ENCODE assay signal across 32 mouse cellular contexts in the genomic region with DNA sequence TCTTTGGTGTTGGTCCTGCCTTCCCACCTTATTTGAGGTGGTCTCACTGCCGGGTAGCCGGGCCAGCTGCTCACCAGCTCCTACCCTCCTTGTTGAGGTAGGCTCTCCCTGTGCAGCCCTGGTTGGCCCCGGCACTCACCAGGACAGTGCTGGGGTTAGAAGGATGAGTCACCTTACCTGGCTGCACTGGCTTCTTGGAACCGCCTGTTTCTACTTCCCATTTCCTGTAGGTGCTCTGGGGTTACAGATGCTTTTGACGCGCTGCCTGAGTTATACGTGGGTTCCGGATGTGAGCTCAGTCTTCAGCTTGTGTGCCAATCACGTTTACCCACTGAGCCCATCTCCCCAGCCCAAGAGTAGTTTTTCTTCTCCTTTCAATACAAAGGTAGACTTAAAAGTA. TPM values are rescaled to one million over a fixed set of nuclear protein-coding genes. Genes with fewer than 3 reads are reported as not detected.
DNase-seq lines count a peak whose midpoint lies in the region; ATAC-seq and TF ChIP-seq lines count a peak whose summit lies in the region.
"Had no signal": no experiment of that assay in that cellular context is flagged by ENCODE, and none has a peak within 500 bp of the region (broad histone marks: within the 10 kb centered on the region; RNA-seq: fewer than 3 reads in every experiment).

No protein-coding gene starts in this region.

- no peak for TF ChIP-seq POLR2A in spleen, adult 2 months (IDR thresholded peaks at IDR 0.05; ENCODE audit: low read depth, low read length)

- 74% methylated on average over 9 of the region's 9 CpGs for WGBS in spleen, adult 2 months
- 88% methylated on average over 9 of the region's 9 CpGs for WGBS in embryonic facial prominence, embryonic 10.5 days
- WGBS in limb, embryonic 10.5 days: 92% methylated on average over 9 of the region's 9 CpGs

- no peak for DNase-seq in spleen, adult 2 months (ENCODE audit: low read depth in 1 of 2, low spot score in 2 of 2)
- no peak for DNase-seq in spleen, postnatal 36 days (ENCODE audit: low spot score in 2 of 2)
- DNase-seq in T-cell, adult 2 months (ENCODE audit: low spot score): peak; percentile 74
- peak; percentile 79 for DNase-seq in naive thymus-derived CD4-positive, alpha-beta T cell, adult 2 months (ENCODE audit: low read depth)
- DNase-seq in embryonic facial prominence, embryonic 10.5 days (ENCODE audit: low spot score): no peak
- DNase-seq in limb, embryonic 10.5 days (ENCODE audit: low spot score): no peak
- DNase-seq: adrenal gland, adult 2 months; adrenal gland, postnatal 36 days; cerebellum, adult 2 months; cerebellum, postnatal 14 days; forebrain, postnatal 0 days; gastrocnemius, postnatal 14 days; heart, adult 18-20 months; heart, postnatal 10 days; kidney, adult 18-20 months; kidney, postnatal 36 days; liver, embryonic 13.5 days; lung, adult 18-20 months; thymus, adult 2 months; thymus, postnatal 36 days had no signal

- H3K4me3 ChIP-seq in spleen, adult 2 months (ENCODE audit: extremely low read depth, insufficient read depth, insufficient read length): no peak overlapping the region
- no peak overlapping the region for H3K4me3 ChIP-seq in embryonic facial prominence, embryonic 10.5 days
- H3K4me3 ChIP-seq in limb, embryonic 10.5 days: no peak overlapping the region
- H3K4me3 ChIP-seq: embryonic facial prominence, embryonic 15.5 days; forebrain, embryonic 12.5 days; heart, embryonic 13.5 days; layer of hippocampus, adult 2 months; left cerebral cortex, adult 2 months; limb, embryonic 13.5 days; liver, embryonic 13.5 days; midbrain, embryonic 15.5 days; neural tube, embryonic 12.5 days had no signal

- H3K9me3 ChIP-seq in embryonic facial prominence, embryonic 10.5 days: no peaks in the 10 kb centered on the region
- H3K9me3 ChIP-seq in limb, embryonic 10.5 days (replicated peaks): no peaks in the 10 kb centered on the region
- H3K9me3 ChIP-seq: embryonic facial prominence, embryonic 15.5 days; forebrain, embryonic 12.5 days; heart, embryonic 13.5 days; limb, embryonic 13.5 days; liver, embryonic 13.5 days; midbrain, embryonic 15.5 days; neural tube, embryonic 12.5 days had no signal

- H3K27me3 ChIP-seq in spleen, adult 2 months (ENCODE audit: control insufficient read depth, insufficient read depth, low read length): no peaks in the 10 kb centered on the region
- no peaks in the 10 kb centered on the region for H3K27me3 ChIP-seq in embryonic facial prominence, embryonic 10.5 days (replicated peaks; ENCODE audit: low read depth, poor library complexity, severe bottlenecking)
- H3K27me3 ChIP-seq in limb, embryonic 10.5 days (ENCODE audit: low read depth, poor library complexity, severe bottlenecking): no peaks in the 10 kb centered on the region
- H3K27me3 ChIP-seq: embryonic facial prominence, embryonic 15.5 days; forebrain, embryonic 12.5 days; heart, embryonic 13.5 days; limb, embryonic 13.5 days; liver, embryonic 13.5 days; midbrain, embryonic 15.5 days; neural tube, embryonic 12.5 days had no signal

- peaks cover 18% of the 10 kb centered on the region for H3K36me3 ChIP-seq in spleen, adult 2 months (ENCODE audit: control insufficient read depth, insufficient read depth, low read length)
- peaks cover 44% of the 10 kb centered on the region for H3K36me3 ChIP-seq in embryonic facial prominence, embryonic 10.5 days (replicated peaks)
- peaks cover 45% of the 10 kb centered on the region for H3K36me3 ChIP-seq in limb, embryonic 10.5 days
- H3K36me3 ChIP-seq: midbrain, embryonic 15.5 days had no signal

- no peak for TF ChIP-seq CTCF in spleen, adult 2 months (IDR thresholded peaks at IDR 0.05; ENCODE audit: extremely low read depth, insufficient read depth, insufficient read length, insufficient replicate concordance)

- ATAC-seq in frontal cortex, adult (ENCODE audit: low TSS enrichment): no peak
- ATAC-seq: forebrain, postnatal 0 days; lung, postnatal 0 days; midbrain, embryonic 15.5 days had no signal

- 0 out of 2 replicates have a peak overlapping the region, but pooled peaks have one; percentile 7 for H3K27ac ChIP-seq in spleen, adult 2 months (ENCODE audit: insufficient read depth, low read length)
- H3K27ac ChIP-seq in embryonic facial prominence, embryonic 10.5 days (replicated peaks): no peak overlapping the region
- H3K27ac ChIP-seq in limb, embryonic 10.5 days: no peak overlapping the region
- H3K27ac ChIP-seq: embryonic facial prominence, embryonic 15.5 days; forebrain, embryonic 12.5 days; heart, embryonic 13.5 days; hindbrain, embryonic 14.5 days; layer of hippocampus, adult 2 months; left cerebral cortex, adult 2 months; limb, embryonic 13.5 days; liver, embryonic 13.5 days; macrophage; midbrain, embryonic 15.5 days; neural tube, embryonic 12.5 days had no signal

- H3K4me1 ChIP-seq in spleen, adult 2 months (ENCODE audit: control insufficient read depth, insufficient read depth, insufficient read length): peaks cover 16% of the 10 kb centered on the region; the same call in 1 of the 2 replicates
- peaks cover 17% of the 10 kb centered on the region for H3K4me1 ChIP-seq in embryonic facial prominence, embryonic 10.5 days
- H3K4me1 ChIP-seq in limb, embryonic 10.5 days: peaks cover 5% of the 10 kb centered on the region
- H3K4me1 ChIP-seq: forebrain, embryonic 12.5 days; midbrain, embryonic 15.5 days; neural tube, embryonic 12.5 days had no signal

RNA-seq across cellular contexts. Expression of gene Cmtm6, which starts 9.4 kb away (rescaled TPM):
- polyA plus RNA-seq in spleen, adult 2 months (2012; rRNA removed): 36.7 and 38.5 TPM in 2 replicates
- 29.5 and 32.8 TPM in 2 replicates for polyA plus RNA-seq in embryonic facial prominence, embryonic 10.5 days (2016; fragmentation: Nextera tagmentation; extraction: Ambion mirVana)
- polyA plus RNA-seq in limb, embryonic 10.5 days (2016; fragmentation: Nextera tagmentation; extraction: Ambion mirVana): 28.9 and 29.4 TPM in 2 replicates

RNA-seq across cellular contexts. Expression of gene Cmtm7, which starts 41.3 kb away (rescaled TPM):
- 237 and 317 TPM in 2 replicates for polyA plus RNA-seq in spleen, adult 2 months (2012; rRNA removed)
- polyA plus RNA-seq in embryonic facial prominence, embryonic 10.5 days (2016; fragmentation: Nextera tagmentation; extraction: Ambion mirVana): 88.0 and 93.2 TPM in 2 replicates
- 83.6 and 100 TPM in 2 replicates for polyA plus RNA-seq in limb, embryonic 10.5 days (2016; fragmentation: Nextera tagmentation; extraction: Ambion mirVana)

RNA-seq across cellular contexts. Expression of gene Dync1li1, which starts 51.7 kb away (rescaled TPM):
- 9.8 and 10.1 TPM in 2 replicates for polyA plus RNA-seq in spleen, adult 2 months (2012; rRNA removed)
- polyA plus RNA-seq in embryonic facial prominence, embryonic 10.5 days (2016; fragmentation: Nextera tagmentation; extraction: Ambion mirVana): 84.4 and 89.6 TPM in 2 replicates
- polyA plus RNA-seq in limb, embryonic 10.5 days (2016; fragmentation: Nextera tagmentation; extraction: Ambion mirVana): 76.8 and 78.2 TPM in 2 replicates

Comparison
In these comparisons a context has a peak if more than half of its experiments do, and no peak if none do; other contexts are left out.
1. DNase-seq: peak in T-cell, adult 2 months (single experiment) and naive thymus-derived CD4-positive, alpha-beta T cell, adult 2 months (single experiment); none in spleen, adult 2 months (0 of 2), spleen, postnatal 36 days (0 of 2), embryonic facial prominence, embryonic 10.5 days (single experiment) and limb, embryonic 10.5 days (single experiment).